Comparison of ENCODE assay signal across 15 mouse cellular contexts in the genomic region with DNA sequence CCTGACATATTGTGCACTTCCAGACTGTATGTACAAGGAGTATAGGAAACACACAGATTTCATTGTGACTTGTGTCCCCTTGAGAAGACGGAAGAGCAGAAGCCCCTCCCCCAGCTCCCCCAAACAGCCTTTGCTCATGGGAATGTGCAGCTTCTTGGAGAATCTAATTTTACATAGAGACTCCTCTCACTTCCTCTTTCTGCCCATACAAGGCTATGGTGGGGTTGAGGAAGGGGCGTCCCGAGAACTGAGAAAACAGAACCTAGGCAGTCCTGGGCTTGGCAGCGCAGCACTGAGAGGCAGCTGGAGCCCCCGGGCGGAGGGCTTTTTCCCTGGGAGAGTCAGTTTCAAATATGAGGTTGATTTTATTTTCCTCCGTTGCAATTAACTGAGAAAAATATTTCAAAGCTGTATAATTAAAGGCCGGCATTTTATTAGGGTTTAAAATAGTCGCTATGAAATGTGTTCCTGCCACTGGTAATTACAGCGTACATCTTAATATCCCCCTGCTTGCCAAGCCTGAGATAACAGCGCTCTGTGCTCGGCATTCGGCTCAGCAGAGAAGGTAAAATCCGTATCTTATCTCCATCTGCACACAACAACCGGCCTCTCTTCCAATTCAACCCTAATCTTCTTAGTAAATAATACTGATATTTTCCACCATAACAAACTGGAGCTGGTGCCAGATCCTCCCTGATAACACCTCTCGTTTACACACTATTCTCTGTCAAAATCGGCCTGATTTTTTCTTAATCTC. TPM values are rescaled to one million over a fixed set of nuclear protein-coding genes. Genes with fewer than 3 reads are reported as not detected.
A peak's percentile ranks its signal among the peaks of the same experiment; 100 is the strongest.
DNase-seq lines count a peak whose midpoint lies in the region; ATAC-seq lines count a peak whose summit lies in the region.
"Had no signal": no experiment of that assay in that cellular context is flagged by ENCODE, and none has a peak within 500 bp of the region (broad histone marks: within the 10 kb centered on the region; RNA-seq: fewer than 3 reads in every experiment).

No protein-coding gene starts in this region.

- H3K27ac ChIP-seq in heart, embryonic 12.5 days (ENCODE audit: poor library complexity, severe bottlenecking), result no peak overlapping the region
- H3K27ac ChIP-seq in neural tube, embryonic 13.5 days (replicated peaks), result no peak overlapping the region
- 0 out of 2 replicates have a peak overlapping the region, but pooled peaks have one; percentile 15 for H3K27ac ChIP-seq in midbrain, embryonic 14.5 days (replicated peaks; ENCODE audit: low read depth, low read length)
- H3K27ac ChIP-seq: kidney, postnatal 0 days; lung, embryonic 15.5 days; stomach, embryonic 15.5 days had no signal

- no peak for ATAC-seq in heart, embryonic 12.5 days (ENCODE audit: insufficient number of reproducible peaks, low FRiP score)
- 0 out of 2 replicates have a peak, but pooled peaks have one; percentile 43 for ATAC-seq in neural tube, embryonic 13.5 days (ENCODE audit: low read depth)
- peak; percentile 77 for ATAC-seq in common myeloid progenitor, adult 5-6 weeks (replicated peaks; ENCODE audit: low read depth, poor library complexity, severe bottlenecking)
- no peak for ATAC-seq in midbrain, embryonic 14.5 days (ENCODE audit: low FRiP score, low TSS enrichment)

- H3K4me2 ChIP-seq in heart, embryonic 12.5 days, result peak overlapping the region; percentile 50
- H3K4me2 ChIP-seq in neural tube, embryonic 13.5 days, result 0 out of 2 replicates have a peak overlapping the region, but pooled peaks have one; percentile 2
- H3K4me2 ChIP-seq in midbrain, embryonic 14.5 days (ENCODE audit: low read length), result no peak overlapping the region
- H3K4me2 ChIP-seq: lung, embryonic 15.5 days; stomach, embryonic 15.5 days had no signal

- peaks cover 21% of the 10 kb centered on the region for H3K4me1 ChIP-seq in heart, embryonic 12.5 days (replicated peaks)
- 0 out of 2 replicates have a peak, but pooled peaks cover 6% of the 10 kb centered on the region for H3K4me1 ChIP-seq in neural tube, embryonic 13.5 days (replicated peaks)
- no peaks in the 10 kb centered on the region for H3K4me1 ChIP-seq in midbrain, embryonic 14.5 days (ENCODE audit: control insufficient read depth, insufficient read depth, low read length)
- H3K4me1 ChIP-seq: lung, embryonic 15.5 days; stomach, embryonic 15.5 days had no signal

- H3K4me3 ChIP-seq in heart, embryonic 12.5 days, result no peak overlapping the region
- H3K4me3 ChIP-seq in neural tube, embryonic 13.5 days, result no peak overlapping the region
- no peak overlapping the region for H3K4me3 ChIP-seq in midbrain, embryonic 14.5 days (replicated peaks; ENCODE audit: low read depth, low read length)
- H3K4me3 ChIP-seq: erythroblast, embryonic 14.5 days; lung, embryonic 15.5 days; stomach, embryonic 15.5 days had no signal

- intact Hi-C loops in heart, postnatal 25 days (cut with DNase I), result no loop called here

- DNase-seq in heart, postnatal 25 days (ENCODE audit: low spot score), result no peak
- no peak for DNase-seq in neural tube, embryonic 10.5 days (ENCODE audit: extremely low spot score, low spot score)
- peak; percentile 55 for DNase-seq in midbrain, embryonic 14.5 days
- DNase-seq in cerebellum, postnatal 36 days, result no peak
- DNase-seq in c-Kit-positive CD71-positive TER-119-positive erythroid progenitor cells, embryonic 14.5 days (ENCODE audit: low spot score), result no peak
- DNase-seq: adrenal gland, postnatal 36 days; right cerebral cortex, adult 18-20 months had no signal

- no peaks in the 10 kb centered on the region for H3K36me3 ChIP-seq in heart, embryonic 12.5 days
- H3K36me3 ChIP-seq in neural tube, embryonic 13.5 days, result no peaks in the 10 kb centered on the region
- H3K36me3 ChIP-seq in midbrain, embryonic 14.5 days (ENCODE audit: control insufficient read depth, insufficient read depth, low read length), result no peaks in the 10 kb centered on the region
- H3K36me3 ChIP-seq: lung, embryonic 15.5 days; stomach, embryonic 15.5 days had no signal

- WGBS in heart, embryonic 12.5 days, result 38% methylated on average over 17 of the region's 17 CpGs
- WGBS in neural tube, embryonic 13.5 days, result 58% methylated on average over 17 of the region's 17 CpGs
- 50% methylated on average over 17 of the region's 17 CpGs for WGBS in midbrain, embryonic 14.5 days

- peaks cover 11% of the 10 kb centered on the region; the same call in 1 of the 2 replicates for H3K9me3 ChIP-seq in heart, embryonic 12.5 days (replicated peaks)
- H3K9me3 ChIP-seq in neural tube, embryonic 13.5 days, result 0 out of 2 replicates have a peak, but pooled peaks cover 4% of the 10 kb centered on the region
- H3K9me3 ChIP-seq in midbrain, embryonic 14.5 days (ENCODE audit: control insufficient read depth, low read length), result no peaks in the 10 kb centered on the region
- H3K9me3 ChIP-seq: lung, embryonic 15.5 days; stomach, embryonic 15.5 days had no signal

- 0 out of 2 replicates have a peak, but pooled peaks cover 7% of the 10 kb centered on the region for H3K27me3 ChIP-seq in heart, embryonic 12.5 days (replicated peaks)
- peaks cover 5% of the 10 kb centered on the region; the same call in 1 of the 2 replicates for H3K27me3 ChIP-seq in neural tube, embryonic 13.5 days
- no peaks in the 10 kb centered on the region for H3K27me3 ChIP-seq in midbrain, embryonic 14.5 days (ENCODE audit: control insufficient read depth, insufficient read depth, low read length)
- H3K27me3 ChIP-seq: stomach, embryonic 15.5 days had no signal

- no peak overlapping the region for H3K9ac ChIP-seq in heart, embryonic 12.5 days
- no peak overlapping the region for H3K9ac ChIP-seq in neural tube, embryonic 13.5 days
- no peak overlapping the region for H3K9ac ChIP-seq in midbrain, embryonic 14.5 days (replicated peaks; ENCODE audit: low read length)
- H3K9ac ChIP-seq: lung, embryonic 15.5 days; stomach, embryonic 15.5 days had no signal

RNA-seq across cellular contexts. Expression of gene Six3, which starts 50.7 kb away (rescaled TPM):
- not detected in 2 replicates for polyA plus RNA-seq in heart, embryonic 12.5 days (2016; fragmentation: Nextera tagmentation; extraction: Ambion mirVana)
- not detected for total RNA-seq in heart, postnatal 25 days (2021)
- 0.28 TPM in 1 of 2 replicates, not detected in the other for polyA plus RNA-seq in neural tube, embryonic 13.5 days (2015; fragmentation: Nextera tagmentation; extraction: Ambion mirVana)
- total RNA-seq in common myeloid progenitor, adult 5-6 weeks (2017), result not detected in 2 replicates
- polyA plus RNA-seq in midbrain, embryonic 14.5 days (2014; fragmentation: Nextera tagmentation; extraction: Ambion mirVana), result 19.9 and 20.2 TPM in 2 replicates
- total RNA-seq: adrenal gland, postnatal 36 days; gastrocnemius, postnatal 4 days had no signal
- polyA plus RNA-seq: erythroblast, embryonic 14.5 days; kidney, postnatal 0 days; lung, embryonic 15.5 days; stomach, embryonic 15.5 days had no signal

Comparison
In these comparisons a context has a peak if more than half of its experiments do, and no peak if none do; other contexts are left out.
1. ATAC-seq: peak in neural tube, embryonic 13.5 days (single experiment) and common myeloid progenitor, adult 5-6 weeks (single experiment); none in heart, embryonic 12.5 days (single experiment) and midbrain, embryonic 14.5 days (single experiment).
2. RNA of gene Six3, which starts 50.7 kb away (polyA plus RNA-seq): 19.9 to 20.2 TPM in midbrain, embryonic 14.5 days; not detected in heart, embryonic 12.5 days and 0.28 TPM in neural tube, embryonic 13.5 days; every median in the first group is over 10 times any median in the second.